Mouse (Mus musculus) left cerebral cortex, postnatal 36 days (tissue): Measurements from ENCODE around the gene Fancc. TPM values are rescaled to one million over a fixed set of nuclear protein-coding genes. Genes with fewer than 3 reads are reported as not detected.
"Not testable (repeated sequence)": the region's sequence is repeated elsewhere in the genome, so short reads cannot be mapped to it uniquely, and the experiment has no call there.

Source experiments
- DNase-seq, 2 experiments: peaks; one replicate each; pipeline ENCODE4 v3.0.0; 2021 to 2022; ENCODE audit warnings: low spot score in 2 of 2, mixed read lengths in 1 of 2
- intact Hi-C: fragments of 180-260 bp; cut with DNase I; formaldehyde crosslinking; loops from one replicate; pipeline ENCODE4 v1.15.1; 2025
- total RNA-seq, 2 experiments: library from RNA; stranded (reverse); gene quantifications; 2 replicates each; pipeline ENCODE4 v1.2.3; 2021

Gene Fancc
- total RNA-seq, 2 experiments from 2014 or later: 7.1 to 7.7 TPM

DNA sequence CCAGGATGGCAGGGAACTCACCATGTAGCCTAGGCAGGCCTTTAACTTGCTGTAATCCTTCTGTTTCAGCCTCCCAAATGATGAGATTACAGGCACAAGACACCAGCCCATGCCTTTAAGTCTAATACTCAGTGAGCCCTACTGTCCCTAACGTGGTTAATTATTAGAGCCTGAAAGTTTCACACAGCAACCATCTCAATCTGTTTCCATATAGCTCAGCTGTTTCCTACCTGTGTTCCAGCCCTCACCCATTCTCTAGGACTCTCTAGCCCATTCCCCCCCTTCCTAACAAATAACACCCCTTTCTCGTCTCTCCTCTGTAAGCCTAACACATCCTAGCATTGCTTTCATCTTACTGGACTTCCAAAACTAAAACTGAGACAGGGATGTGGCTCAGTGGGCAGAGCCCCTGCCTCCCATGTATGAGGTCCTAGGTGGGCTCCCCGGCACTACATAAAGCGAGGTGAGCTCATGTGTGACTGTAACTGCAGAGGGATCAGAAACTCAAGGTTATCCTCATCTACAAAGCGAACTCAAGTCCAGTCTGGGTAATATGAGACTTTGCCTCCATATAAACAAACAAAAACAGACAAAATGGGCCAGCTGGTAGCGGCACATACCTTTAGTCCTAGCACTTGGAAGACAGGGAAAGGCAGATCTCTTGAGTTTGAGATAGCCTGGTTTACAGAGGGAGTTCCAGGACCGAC is 123.5 kb downstream of the Fancc start:
- intact Hi-C loops: no loop called here
- no peak for DNase-seq

DNA sequence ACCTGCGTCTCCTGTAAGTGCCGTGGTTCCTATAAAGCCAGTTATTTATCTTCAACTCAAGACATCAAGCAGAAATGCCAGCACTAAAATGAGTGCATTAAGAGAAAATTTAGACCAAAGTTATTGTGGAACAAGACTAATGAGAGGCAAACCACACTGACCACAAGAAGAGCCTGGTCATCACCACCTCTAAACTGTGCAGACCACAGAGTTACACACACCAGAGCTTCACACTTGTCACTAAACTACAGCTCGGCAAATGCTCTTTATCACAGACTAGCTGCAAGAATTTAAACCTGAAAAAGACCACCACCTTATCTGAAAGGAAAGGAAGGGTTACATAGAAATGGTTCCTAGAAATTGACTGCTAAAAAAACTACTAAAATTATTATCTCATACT is 135.3 kb downstream of the Fancc start:
- DNase-seq: no peak
- intact Hi-C loops: no loop called here

DNA sequence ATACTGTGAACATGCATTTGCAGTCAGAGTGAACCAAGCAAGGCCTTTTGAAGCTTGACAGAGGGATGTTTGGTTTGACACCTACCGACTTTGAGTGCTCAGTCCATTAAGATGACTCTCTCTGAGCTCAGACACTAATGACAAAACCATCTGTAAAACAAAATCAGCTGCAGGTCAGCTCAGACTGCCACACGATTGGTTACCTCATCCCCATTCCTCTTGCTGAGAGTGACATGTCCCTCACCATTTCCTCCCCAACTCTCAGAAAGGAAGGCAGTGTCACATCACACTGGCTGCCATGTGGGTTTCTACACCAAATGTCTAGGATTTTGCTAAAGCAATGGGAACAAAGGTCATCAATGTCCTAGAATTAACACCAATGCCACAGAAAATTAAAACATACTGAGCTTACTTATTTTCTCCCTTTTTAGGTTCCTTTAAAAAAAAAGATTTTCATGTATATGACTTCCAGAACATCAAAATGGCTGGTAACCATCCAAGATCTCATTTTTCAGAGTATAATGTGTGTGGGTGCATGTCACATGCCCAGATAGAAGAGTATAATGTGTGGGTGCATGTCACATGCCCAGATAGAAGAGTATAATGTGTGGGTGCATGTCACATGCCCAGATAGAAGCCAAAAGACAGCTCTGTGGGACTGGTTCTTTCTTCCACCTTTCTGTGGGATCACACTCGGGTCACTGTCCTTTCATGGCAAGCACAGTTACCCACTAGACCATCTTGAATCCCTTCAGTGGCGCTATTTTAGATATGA is 136.8 kb downstream of the Fancc start:
- intact Hi-C loops: no loop called here
- no peak for DNase-seq

DNA sequence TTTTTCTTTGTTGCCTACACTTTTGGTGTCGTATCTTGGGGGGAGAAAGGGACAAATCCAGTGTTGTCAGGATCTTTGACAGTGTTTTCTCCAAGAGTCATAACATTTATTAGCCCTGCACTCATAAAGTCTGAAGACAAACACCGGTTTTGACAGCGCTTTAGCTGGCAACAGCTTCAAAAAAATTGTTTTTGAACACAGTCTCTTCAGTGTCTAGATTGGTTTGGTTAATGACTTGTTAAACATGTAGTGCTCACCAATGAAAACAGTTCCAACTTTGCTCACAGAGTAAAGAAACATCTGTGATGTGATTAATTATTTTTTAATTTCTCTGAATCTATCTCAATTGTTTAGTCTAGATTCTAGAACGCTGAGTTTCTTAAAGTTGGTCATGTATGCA is 137.7 kb downstream of the Fancc start:
- DNase-seq: no peak
- intact Hi-C loops: no loop called here

GRCm38 (mm10) chr13:63356558-63356957 is 140.5 kb downstream of the Fancc start:
- peak; percentile 28 to 52 for DNase-seq
- intact Hi-C loops: no loop called here

- intact Hi-C loops: no loop called here
- DNase-seq: no peak
Measured at GRCm38 (mm10) chr13:63356101-63356500, 141.0 kb downstream of the Fancc start.

- DNase-seq, intact Hi-C loops: not testable (repeated sequence)
Measured at GRCm38 (mm10) chr13:63353312-63353711, 143.8 kb downstream of the Fancc start.

GRCm38 (mm10) chr13:63350076-63350475 is 147.0 kb downstream of the Fancc start:
- no peak for DNase-seq
- intact Hi-C loops: no loop called here

- DNase-seq: no peak
Measured at GRCm38 (mm10) chr13:63347639-63348038, 149.4 kb downstream of the Fancc start.

GRCm38 (mm10) chr13:63345476-63346225 is 151.4 kb downstream of the Fancc start:
- intact Hi-C loops: no loop called here
- DNase-seq: no peak

More at GRCm38 (mm10) chr13:63347639-63348038, 149.4 kb downstream of the Fancc start:
- intact Hi-C loops: no loop called here

DNA sequence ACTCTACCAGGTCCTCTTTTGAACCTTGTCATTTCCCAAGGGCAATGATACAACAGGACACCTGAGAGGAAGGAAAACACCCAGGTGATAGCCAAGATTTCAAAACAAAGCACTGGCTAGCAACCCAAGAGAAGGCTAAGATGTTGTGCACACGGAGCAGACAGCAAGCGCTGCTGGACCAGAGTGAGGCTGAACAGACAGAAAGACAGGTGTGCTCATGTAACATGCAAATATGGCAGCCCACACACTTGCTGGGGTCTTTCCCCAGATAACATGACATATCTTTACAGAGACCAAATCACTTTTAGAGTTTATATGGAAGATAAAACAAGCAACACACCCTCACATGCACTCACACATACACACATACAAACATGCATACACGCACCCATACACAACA is 152.6 kb downstream of the Fancc start:
- intact Hi-C loops: no loop called here
- no peak for DNase-seq

GRCm38 (mm10) chr13:63342781-63343180 is 154.3 kb downstream of the Fancc start:
- no peak for DNase-seq
- intact Hi-C loops: no loop called here

GRCm38 (mm10) chr13:63339946-63340345 is 157.1 kb downstream of the Fancc start:
- intact Hi-C loops: loop anchor here (10.0 kb wide), 1 partner anchor 575 kb away; the partner anchor contains the start of gene Platr25
- no peak for DNase-seq

- intact Hi-C loops: loop anchor here (10.0 kb wide), 1 partner anchor 573 kb away; the partner anchor contains the start of gene Platr25
- DNase-seq: no peak
Measured at GRCm38 (mm10) chr13:63337239-63337960, 159.7 kb downstream of the Fancc start.

DNA sequence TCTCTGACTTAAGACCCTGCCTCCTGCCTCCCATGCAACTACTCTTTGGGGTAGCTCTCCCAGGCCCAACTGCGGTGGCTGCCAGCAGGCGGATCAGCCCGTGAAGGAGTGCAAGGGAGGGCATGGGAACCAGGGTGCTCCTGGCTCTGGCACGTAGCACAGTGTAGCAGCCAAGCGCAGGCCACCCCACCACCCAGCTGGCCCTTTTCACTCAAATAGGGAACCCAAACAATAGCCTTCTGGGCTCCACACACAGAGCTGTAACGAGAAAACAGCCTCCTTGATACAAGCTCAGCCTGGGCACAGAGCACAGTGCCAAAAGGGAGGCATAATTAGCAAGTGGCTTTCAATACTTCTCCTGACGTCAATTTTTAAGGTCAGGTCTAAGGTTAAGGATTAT is 160.7 kb downstream of the Fancc start:
- intact Hi-C loops: loop anchor here (10.0 kb wide), 1 partner anchor 572 kb away; the partner anchor contains the start of gene Platr25
- DNase-seq: peak in 1 of 2 experiments; percentile 44

GRCm38 (mm10) chr13:63335421-63336134 is 161.5 kb downstream of the Fancc start:
- DNase-seq: no peak
- intact Hi-C loops: loop anchor here (2.0 to 10.0 kb wide), 2 partner anchors 409 to 571 kb away; partner anchors contain the start of gene Platr25

- intact Hi-C loops: loop anchor here (5.0 to 10.0 kb wide), 3 partner anchors 75 to 568 kb away; partner anchors contain the start of gene Platr25
- peak in 1 of 2 experiments; percentile 60 for DNase-seq
Measured at GRCm38 (mm10) chr13:63332576-63333300, 164.3 kb downstream of the Fancc start.

DNA sequence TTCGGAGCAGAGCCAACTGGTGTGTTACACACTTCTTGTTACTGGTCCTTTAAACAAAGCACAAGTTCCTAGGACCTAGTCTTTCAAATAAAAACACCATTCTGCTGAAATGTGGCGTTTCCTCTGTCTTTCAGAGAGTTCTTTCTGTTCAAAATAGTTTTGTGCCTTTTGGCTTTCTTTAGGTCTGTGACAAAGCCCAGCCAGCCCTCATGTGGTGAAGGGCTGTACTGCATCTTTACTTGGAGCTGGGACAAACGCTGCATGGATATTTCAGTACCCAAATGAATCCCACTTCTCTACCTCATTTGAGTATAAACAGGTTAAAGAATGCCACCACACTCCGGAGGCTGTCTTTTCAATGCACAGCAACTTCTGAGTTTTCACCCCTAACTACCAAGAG is 165.7 kb downstream of the Fancc start:
- peak in 1 of 2 experiments; percentile 56 for DNase-seq
- intact Hi-C loops: loop anchor here (2.0 to 10.0 kb wide), 4 partner anchors 74 to 567 kb away; partner anchors contain the start of gene Platr25
